Mouse (Mus musculus): ENCODE results near the gene Usp2.

GRCm38 (mm10) chr9:44131276-44131590 is 64.4 kb downstream of the Usp2 start:
- TF ChIP-seq CTCF (IDR thresholded peaks at IDR 0.05; ENCODE audit: control insufficient read depth, insufficient read depth, insufficient replicate concordance, low read depth, low read length): no peak
- TF ChIP-seq POLR2A (IDR thresholded peaks at IDR 0.05; ENCODE audit: control insufficient read depth, low read depth, low read length): no peak
